Mouse (Mus musculus): Measurements from ENCODE around the gene Pcp4l1.

The Pcp4l1 gene

DNA sequence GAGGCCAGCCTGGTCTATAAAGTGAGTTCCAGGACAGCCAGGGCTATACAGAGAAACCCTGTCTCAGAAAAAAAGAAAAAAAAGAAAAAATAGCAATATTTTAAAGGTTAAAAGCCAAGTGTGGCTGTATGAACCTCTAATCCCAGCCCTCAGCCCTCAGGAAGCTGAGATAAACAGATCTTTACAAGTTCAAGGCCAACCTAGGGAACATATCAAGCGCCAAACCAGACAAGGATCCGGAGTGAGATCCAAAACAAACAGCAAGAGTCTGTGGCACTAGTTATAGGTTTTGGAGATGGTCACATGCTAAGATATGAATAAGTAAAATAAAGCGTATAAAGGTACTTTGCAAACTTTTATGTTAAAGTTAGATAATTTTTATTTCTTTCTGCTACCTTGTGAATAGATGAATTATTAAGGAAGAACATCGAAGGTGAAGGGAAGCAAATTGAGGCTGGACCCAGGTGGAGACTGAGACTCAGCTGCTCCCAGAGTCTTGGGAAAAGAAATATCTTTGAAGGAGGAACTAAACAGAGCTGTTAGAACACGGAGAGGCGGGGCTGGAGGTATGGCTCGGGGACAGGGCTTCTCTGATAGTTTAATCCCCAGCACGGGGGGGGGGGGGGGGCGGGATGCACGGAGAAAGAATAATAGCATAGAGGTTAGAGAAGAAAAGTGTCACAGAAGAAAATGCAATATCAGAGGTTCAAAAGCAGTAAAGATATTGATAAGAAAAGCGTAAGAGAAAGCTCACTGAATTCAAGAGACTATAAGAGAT lies 7.6 kb upstream of the Pcp4l1 start:
- POLR2A ChIA-PET: interaction anchor here in 3 of 4 experiments (0.6 to 2.1 kb wide), 8 partner anchors 8 to 82 kb away, joined by 3 to 5 read pairs (median 3); partner anchors contain the start of gene Pcp4l1 (in 1 of the 3)
- CTCF ChIA-PET: interaction anchor here in 2 of 4 experiments (0.6 to 0.7 kb wide), 3 partner anchors 15 to 41 kb away, joined by 3 to 15 read pairs (median 8); no protein-coding TSS in a partner anchor

DNA sequence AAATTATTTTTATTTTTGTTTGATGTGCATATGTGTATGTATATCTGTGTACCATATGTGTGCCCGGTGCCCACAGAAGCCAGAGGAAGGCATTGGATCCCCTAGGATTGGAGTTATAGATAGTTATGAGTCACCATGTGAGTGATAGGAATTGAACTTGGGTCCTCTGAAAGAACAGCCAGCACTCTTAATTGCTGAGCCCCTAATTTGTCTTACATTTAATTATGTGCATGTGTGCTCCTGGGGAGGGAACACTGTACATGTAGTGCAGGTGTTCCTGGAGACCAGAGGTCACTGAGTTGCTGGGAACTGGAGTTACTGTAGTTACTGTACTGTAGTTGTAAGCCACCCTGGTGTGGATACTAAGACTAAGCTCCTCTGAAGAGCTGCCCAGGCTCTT lies 4.7 kb upstream of the Pcp4l1 start:
- ChIA-PET POLR2A (no interaction called here), CTCF (interaction anchor here in 2 of 4 experiments (0.7 to 1.6 kb wide), 2 partner anchors 20 to 204 kb away, joined by 5 to 11 read pairs; no protein-coding TSS in a partner anchor)

DNA sequence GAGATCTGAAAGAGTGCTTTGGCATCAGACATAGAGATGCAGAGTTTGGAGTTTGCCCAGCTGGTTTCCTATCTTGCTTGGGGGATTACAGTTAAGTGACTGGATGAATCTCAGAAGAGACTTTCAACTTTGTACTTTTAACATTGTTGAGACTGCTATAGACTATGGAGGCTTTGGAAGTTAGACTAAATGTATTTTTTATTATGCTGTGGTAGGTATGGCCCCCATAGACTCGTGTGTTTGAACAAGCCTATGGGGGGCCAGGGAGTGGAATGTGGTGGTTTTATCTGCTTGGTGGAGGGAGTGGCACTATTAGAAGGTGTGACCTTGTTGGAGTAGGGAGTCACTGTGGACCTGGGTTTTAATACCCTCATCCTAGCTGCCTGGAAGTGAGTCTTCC lies 3.5 kb upstream of the Pcp4l1 start:
- ChIA-PET CTCF (interaction anchor here in 1 of 4 experiments (0.6 kb wide), 1 partner anchor 88 kb away, joined by 3 read pairs; no protein-coding TSS in a partner anchor), POLR2A (interaction anchor here in 2 of 4 experiments (0.6 kb wide), 2 partner anchors 9 to 16 kb away, joined by 3 to 10 read pairs; no protein-coding TSS in a partner anchor)

DNA sequence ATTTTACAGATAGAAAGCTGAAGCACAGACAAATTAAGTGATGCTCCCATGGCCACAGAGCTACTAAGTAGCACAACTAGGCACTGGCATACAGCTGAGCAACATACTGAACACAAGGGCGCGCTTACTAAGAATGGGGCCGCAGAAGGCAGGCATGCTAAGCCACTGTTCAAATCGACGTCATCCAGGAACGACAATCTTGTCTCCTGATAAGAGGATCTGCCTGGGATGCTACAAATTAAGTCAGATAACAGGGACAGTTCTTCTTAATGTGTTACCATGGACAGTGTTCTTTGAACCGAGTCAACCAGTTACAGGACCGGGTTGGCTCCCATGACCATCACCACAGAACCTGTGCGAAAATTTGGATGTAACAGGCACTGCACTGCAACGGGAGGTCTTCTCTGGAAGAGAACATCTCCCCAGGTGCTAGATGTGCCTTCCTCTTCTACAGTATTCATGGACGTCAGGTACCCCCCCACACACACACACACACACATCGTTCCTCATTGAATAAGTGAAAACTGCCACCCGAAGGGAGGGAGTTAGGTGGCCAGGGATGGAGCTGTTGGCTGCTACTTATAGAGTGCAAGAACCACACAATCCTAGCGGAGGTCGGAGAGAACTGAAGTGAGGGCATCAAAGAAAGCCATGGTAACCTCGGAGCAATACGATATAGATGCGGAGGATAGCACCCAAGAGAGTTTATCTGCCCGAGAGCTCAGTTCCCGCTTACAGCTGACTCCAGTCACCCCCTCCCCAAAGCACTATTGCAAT lies 834 bp downstream of the Pcp4l1 start:
- ChIA-PET POLR2A (interaction anchor here (0.6 to 3.7 kb wide), 26 partner anchors 9 to 282 kb away, joined by 3 to 24 read pairs (median 4); partner anchors contain the start of genes B4galt3 (in 1 of the 4), Nr1i3 (in 1 of the 4), Ppox (in 1 of the 4) and Tomm40l (in 1 of the 4)), CTCF (interaction anchor here (0.6 to 2.6 kb wide), 9 partner anchors 13 to 76 kb away, joined by 3 to 22 read pairs (median 4); partner anchors contain the start of gene Tomm40l (in 1 of the 4))

GRCm38 (mm10) chr1:171193911-171194830 lies 1.9 kb downstream of the Pcp4l1 start:
- ChIA-PET POLR2A (interaction anchor here in 3 of 4 experiments (0.6 to 3.7 kb wide), 14 partner anchors 9 to 219 kb away, joined by 3 to 24 read pairs (median 4); partner anchors contain the start of genes Nr1i3 (in 1 of the 3) and Tomm40l (in 1 of the 3)), CTCF (interaction anchor here (1.4 to 2.6 kb wide), 4 partner anchors 26 to 27 kb away, joined by 4 to 22 read pairs (median 8); partner anchors contain the start of gene Tomm40l (in 1 of the 4))

DNA sequence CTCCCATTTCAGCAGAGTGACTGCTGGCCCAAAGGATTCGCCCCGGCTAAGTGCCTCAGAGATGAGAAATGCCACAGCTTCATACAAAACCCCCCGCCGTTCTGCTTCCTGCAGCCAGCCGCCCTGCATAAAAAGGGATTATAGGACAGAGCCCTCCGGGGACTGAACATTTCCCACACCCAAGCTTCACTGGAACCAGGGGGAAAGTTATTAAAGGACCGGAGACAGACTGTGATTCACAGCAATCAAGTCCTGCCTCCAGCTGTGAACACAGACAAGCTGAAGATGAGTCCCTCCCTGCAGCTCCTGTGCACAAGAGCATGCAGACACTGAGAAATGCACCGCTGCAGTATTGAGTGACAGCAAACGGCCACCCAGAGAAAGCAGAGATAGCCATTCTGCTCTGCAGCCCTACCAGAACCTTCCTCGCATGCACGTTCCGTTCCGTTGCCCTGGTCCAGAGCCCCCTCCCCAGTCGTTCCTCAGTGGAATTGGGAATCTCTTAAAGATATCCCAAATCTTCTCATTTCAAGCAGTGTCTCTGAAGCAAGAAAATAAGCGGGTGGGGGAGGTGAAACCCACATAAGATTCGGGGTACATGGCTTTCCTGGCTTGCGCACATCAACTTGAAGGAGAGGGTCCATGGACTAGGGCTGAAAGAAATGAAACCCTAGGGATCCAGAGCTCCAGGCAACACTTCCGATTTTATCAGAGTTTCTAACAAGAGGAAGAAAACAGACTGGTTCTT lies 2.8 kb downstream of the Pcp4l1 start:
- CTCF ChIA-PET: interaction anchor here in 3 of 4 experiments (0.5 to 1.6 kb wide), 7 partner anchors 23 to 29 kb away, joined by 3 to 4 read pairs (median 3); no protein-coding TSS in a partner anchor
- POLR2A ChIA-PET: interaction anchor here in 3 of 4 experiments (1.0 to 3.7 kb wide), 8 partner anchors 9 to 220 kb away, joined by 3 to 24 read pairs (median 3); partner anchors contain the start of genes Nr1i3 (in 1 of the 3) and Tomm40l (in 1 of the 3)

DNA sequence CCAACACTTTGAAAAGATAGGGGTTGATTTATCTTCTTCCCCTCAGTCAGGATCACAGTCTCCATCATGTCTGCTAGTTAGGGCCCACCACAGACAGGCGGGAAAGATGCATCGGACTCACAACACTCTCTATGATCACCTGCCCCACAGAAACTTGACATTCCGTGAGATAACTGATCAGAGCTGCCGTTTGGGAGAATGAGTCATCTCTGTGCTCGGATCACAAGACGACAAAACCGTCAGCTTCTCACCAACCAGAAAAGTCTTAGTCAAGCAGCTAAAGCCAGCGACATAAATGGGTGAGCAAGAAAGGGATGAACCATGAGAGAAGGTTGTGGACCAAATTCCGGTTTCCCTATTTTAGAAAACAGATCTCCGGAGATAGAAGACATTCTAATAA lies 3.8 kb downstream of the Pcp4l1 start:
- ChIA-PET CTCF (interaction anchor here in 3 of 4 experiments (0.5 to 1.2 kb wide), 6 partner anchors 25 to 310 kb away, joined by 3 to 10 read pairs (median 4); no protein-coding TSS in a partner anchor), POLR2A (interaction anchor here in 2 of 4 experiments (1.1 to 1.4 kb wide), 2 partner anchors 13 to 17 kb away, joined by 3 read pairs; no protein-coding TSS in a partner anchor)

GRCm38 (mm10) chr1:171190832-171191231 lies 5.2 kb downstream of the Pcp4l1 start:
- CTCF ChIA-PET: interaction anchor here (0.6 to 2.5 kb wide), 5 partner anchors 15 to 166 kb away, joined by 3 to 18 read pairs (median 4); partner anchors contain the start of gene Tomm40l (in 1 of the 4)

GRCm38 (mm10) chr1:171189476-171190114 lies 6.5 kb downstream of the Pcp4l1 start:
- ChIA-PET CTCF (interaction anchor here in 3 of 4 experiments (0.6 to 2.5 kb wide), 10 partner anchors 15 to 138 kb away, joined by 3 to 18 read pairs (median 3); partner anchors contain the start of gene Tomm40l (in 1 of the 3)), POLR2A (interaction anchor here (0.6 to 2.1 kb wide), 14 partner anchors 7 to 378 kb away, joined by 3 to 8 read pairs (median 4); partner anchors contain the start of genes Atf6 (in 1 of the 4), Nr1i3 (in 1 of the 4) and Pcp4l1 (in 1 of the 4))

More at GRCm38 (mm10) chr1:171190832-171191231, 5.2 kb downstream of the Pcp4l1 start:
- POLR2A ChIA-PET: interaction anchor here in 2 of 4 experiments (0.7 to 1.9 kb wide), 4 partner anchors 12 to 40 kb away, joined by 3 to 5 read pairs (median 4); partner anchors contain the start of genes Mpz (in 1 of the 2) and Sdhc (in 1 of the 2)

- ChIA-PET POLR2A (interaction anchor here (0.7 to 2.1 kb wide), 10 partner anchors 8 to 288 kb away, joined by 3 to 8 read pairs (median 4); partner anchors contain the start of genes Nr1i3 (in 1 of the 4) and Pcp4l1 (in 1 of the 4)), CTCF (interaction anchor here in 3 of 4 experiments (0.6 to 2.5 kb wide), 7 partner anchors 14 to 133 kb away, joined by 3 to 18 read pairs (median 3); partner anchors contain the start of gene Tomm40l (in 1 of the 3))
Observed at GRCm38 (mm10) chr1:171189046-171189445, 7.0 kb downstream of the Pcp4l1 start.

DNA sequence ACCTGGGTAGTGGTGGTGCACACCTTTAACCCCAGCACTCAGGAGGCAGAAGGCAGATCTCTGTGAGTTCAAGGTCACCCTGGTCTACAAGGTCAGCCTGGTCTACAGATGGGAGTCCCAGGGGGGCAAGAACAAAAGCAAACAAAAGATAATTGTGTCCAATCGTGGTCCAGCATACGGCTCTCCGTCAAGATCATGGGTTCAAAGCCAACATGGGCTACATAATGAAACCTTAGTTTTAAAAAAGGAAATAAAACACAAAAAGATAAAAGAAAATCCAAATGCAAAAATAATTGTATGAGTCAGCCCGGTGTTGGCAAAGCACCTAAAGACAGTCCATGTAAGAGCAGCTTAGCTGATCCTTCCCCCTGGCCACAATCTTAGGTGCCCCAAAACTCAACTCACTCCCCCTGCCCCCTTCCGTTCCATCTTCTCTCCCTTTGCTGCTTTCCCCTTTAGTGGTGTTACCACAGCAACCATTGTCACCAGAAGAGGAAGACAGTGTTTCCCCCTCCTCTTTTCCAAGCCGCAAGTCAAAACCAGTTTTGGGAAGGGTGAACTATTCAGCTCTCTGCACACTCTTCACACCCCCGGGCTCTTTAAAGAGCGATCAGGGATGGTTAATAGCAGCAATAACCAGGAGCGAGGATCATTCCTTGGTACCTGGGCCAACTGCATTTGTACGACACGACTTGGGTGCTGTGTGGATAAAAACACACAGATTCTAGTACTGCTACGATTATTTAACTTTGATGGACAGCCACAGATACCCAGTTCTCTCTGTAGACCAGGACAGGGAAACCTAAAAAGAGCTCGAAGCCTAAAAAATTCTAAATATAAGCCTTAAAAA lies 8.0 kb downstream of the Pcp4l1 start:
- CTCF ChIA-PET: interaction anchor here in 1 of 4 experiments (1.7 to 2.2 kb wide), 2 partner anchors 20 to 77 kb away, joined by 3 to 5 read pairs; no protein-coding TSS in a partner anchor
- POLR2A ChIA-PET: interaction anchor here in 2 of 4 experiments (1.3 to 2.1 kb wide), 6 partner anchors 9 to 58 kb away, joined by 3 to 8 read pairs (median 5); partner anchors contain the start of gene Pcp4l1 (in 1 of the 2)

GRCm38 (mm10) chr1:171185655-171186054 lies 10.4 kb downstream of the Pcp4l1 start:
- CTCF ChIA-PET: interaction anchor here in 1 of 4 experiments (1.4 kb wide), 1 partner anchor 53 kb away, joined by 4 read pairs; no protein-coding TSS in a partner anchor
- POLR2A ChIA-PET: interaction anchor here in 2 of 4 experiments (0.6 to 4.8 kb wide), 3 partner anchors 10 to 60 kb away, joined by 3 to 18 read pairs (median 5); partner anchors contain the start of gene Pcp4l1 (in 2 of the 2)

DNA sequence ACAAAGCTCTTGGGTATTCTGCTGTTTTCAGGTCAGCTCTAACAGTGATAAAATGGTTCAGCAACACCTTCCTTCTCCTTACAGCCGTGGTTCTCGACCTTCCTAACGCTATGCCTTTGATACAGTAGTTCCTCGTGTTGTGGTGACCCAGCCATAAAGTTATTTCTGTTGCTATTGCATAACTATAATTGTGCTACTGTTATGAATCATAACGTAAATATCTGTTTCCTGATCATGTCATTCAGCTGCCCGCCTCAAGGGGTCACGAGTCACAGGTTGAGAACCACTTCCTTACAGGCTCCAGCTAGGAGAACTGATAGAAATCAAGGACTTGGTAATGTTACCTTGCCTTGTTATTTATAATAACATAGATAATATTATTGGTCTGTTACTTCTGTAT lies 11.8 kb downstream of the Pcp4l1 start:
- ChIA-PET CTCF (interaction anchor here in 2 of 4 experiments (0.6 to 1.4 kb wide), 4 partner anchors 11 to 54 kb away, joined by 3 to 5 read pairs (median 4); no protein-coding TSS in a partner anchor), POLR2A (interaction anchor here in 2 of 4 experiments (1.0 to 4.8 kb wide), 6 partner anchors 9 to 63 kb away, joined by 3 to 18 read pairs (median 3); partner anchors contain the start of gene Pcp4l1 (in 2 of the 2))

- CTCF ChIA-PET: interaction anchor here in 2 of 4 experiments (0.5 to 0.9 kb wide), 3 partner anchors 24 to 282 kb away, joined by 3 to 10 read pairs (median 3); no protein-coding TSS in a partner anchor
- POLR2A ChIA-PET: interaction anchor here in 2 of 4 experiments (0.7 to 4.8 kb wide), 7 partner anchors 10 to 66 kb away, joined by 3 to 18 read pairs (median 3); partner anchors contain the start of genes Adamts4 (in 1 of the 2) and Pcp4l1 (in 1 of the 2)
Observed at GRCm38 (mm10) chr1:171183620-171184019, 12.4 kb downstream of the Pcp4l1 start.
